Comparison of ENCODE assay signal across 1 mouse cellular context in the genomic region with DNA sequence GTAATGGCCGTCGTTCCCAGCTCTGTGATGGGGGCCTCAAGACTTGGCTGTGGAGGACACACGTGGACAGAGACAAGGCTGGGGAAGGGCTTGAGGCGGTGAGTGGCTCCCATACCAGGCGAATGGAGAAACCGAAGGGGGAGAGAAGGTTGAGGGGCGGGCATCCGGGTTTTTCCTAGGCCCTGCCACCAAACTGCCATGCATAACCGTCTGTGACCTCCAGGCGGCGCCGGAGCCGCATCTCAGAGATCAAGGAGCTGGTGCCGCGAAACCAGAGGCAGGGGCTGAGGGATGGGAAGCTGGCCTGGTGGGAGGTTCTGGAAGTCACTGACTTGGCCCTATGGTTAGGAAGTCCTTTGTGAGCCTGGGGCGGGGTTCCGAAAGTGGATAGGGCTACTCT.
A peak's percentile ranks its signal among the peaks of the same experiment; 100 is the strongest.
TF ChIP-seq lines count a peak whose summit lies in the region.

No protein-coding gene starts in this region.

TF ChIP-seq in CH12.LX, 34 proteins besides CTCF, POLR2A, EP300 and RAD21:
- TF ChIP-seq NELFE (IDR thresholded peaks at IDR 0.05; ENCODE audit: low read depth, low read length) (peak; percentile 48; the same call in 1 of the 2 replicates), ETS1 (conservative IDR thresholded peaks at IDR 0.05; ENCODE audit: low read depth, low read length) (no peak), ELF1 (IDR thresholded peaks at IDR 0.05; ENCODE audit: low read depth, low read length) (peak; percentile 53; the same call in 1 of the 2 replicates), TBP (conservative IDR thresholded peaks at IDR 0.05; ENCODE audit: low read depth, low read length) (no peak), IRF4 (IDR thresholded peaks at IDR 0.05; ENCODE audit: low read depth, low read length) (peak; percentile 14; the same call in 1 of the 2 replicates), SMC3 (IDR thresholded peaks at IDR 0.05; ENCODE audit: low read depth, low read length) (peak; percentile 85), MEF2A (IDR thresholded peaks at IDR 0.05; ENCODE audit: borderline replicate concordance, low read depth, low read length) (peak; percentile 32; the same call in 1 of the 2 replicates)
